Mouse (Mus musculus): ENCODE measurements around the gene Map2k2.
"Not testable (repeated sequence)": the region's sequence is repeated elsewhere in the genome, so short reads cannot be mapped to it uniquely, and the experiment has no call there.

Map2k2 gene

DNA sequence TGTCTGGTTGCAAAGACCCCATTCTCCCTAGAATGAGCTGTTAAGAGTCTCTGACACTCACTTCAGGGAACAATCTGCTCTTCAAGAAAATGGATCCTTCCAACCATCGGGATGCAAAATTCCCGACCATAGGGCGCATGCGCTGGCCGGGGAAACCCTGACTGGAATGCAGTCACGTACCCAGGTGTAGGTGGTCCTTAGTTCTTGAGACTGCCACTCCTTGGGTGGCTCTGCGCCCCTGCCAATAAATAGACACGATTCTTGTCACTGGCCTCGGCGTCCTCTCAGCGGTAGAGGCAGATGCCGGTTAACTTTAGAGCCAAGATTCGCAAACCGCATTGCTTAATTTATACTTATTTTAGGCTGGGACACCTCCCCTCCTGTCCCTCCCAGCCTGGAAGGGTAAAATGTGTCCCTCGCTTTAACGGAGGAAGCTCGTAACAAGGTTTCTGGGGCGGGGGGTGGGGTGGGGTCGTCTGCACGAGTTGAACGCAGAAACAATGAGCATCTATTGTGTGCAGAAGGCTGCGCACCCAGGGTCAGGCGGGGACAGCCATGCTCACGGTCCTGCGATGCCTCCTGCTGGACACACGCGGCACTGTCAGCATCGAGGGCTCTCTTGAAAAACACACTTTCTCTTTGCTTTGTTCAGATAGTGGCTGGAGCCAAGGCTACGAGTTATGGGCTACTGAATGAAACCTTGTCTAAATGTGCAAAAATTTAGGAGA lies 69.1 kb downstream of the Map2k2 start:
- no peak for DNase-seq (ENCODE audit: extremely low read depth, low read depth, low spot score)

DNA sequence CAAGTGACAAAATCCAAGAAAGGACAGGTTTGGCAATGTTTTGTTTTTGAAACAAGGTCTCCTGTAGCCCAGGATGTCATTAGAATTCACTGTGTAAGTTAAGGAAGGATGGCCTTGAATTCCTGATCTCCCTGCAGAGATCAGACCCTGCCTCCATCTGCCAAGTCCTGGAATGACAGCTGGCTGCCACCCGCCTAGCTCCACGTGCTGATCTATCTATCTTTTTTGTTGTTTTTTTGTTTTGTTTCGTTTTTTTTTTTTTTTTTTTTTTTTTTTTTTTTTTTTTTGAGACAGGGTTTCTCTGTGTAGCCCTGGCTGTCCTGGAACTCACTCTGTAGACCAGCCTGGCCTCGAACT lies 69.6 kb downstream of the Map2k2 start:
- DNase-seq (ENCODE audit: extremely low read depth, low read depth, low spot score) = not testable (repeated sequence)

DNA sequence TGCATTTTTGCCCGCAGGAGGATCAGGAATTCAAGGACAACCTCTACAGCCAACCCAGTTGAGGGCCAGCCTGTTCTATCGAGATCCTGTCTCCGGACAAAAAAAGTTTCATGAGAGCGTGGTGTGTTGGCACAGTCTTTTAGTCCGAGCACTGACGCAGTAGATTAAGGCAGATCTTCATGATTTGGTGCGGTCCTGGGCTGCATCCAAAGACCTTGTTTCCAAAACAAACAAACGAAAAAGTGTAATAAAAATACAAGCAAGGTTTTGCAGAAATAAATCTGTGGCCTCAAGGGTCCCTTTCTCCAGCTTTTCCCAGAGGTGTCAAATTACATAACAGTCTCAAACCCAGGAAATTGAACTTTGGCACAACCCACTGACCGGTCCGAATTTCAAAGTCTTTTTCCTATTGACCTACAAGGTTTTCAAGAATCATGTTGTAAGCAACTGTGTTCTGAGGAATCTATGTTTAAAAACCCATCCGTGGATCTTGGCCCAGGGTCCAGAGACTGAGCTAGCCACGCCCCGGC lies 70.3 kb downstream of the Map2k2 start:
- DNase-seq (ENCODE audit: extremely low read depth, low read depth, low spot score) = no peak

DNA sequence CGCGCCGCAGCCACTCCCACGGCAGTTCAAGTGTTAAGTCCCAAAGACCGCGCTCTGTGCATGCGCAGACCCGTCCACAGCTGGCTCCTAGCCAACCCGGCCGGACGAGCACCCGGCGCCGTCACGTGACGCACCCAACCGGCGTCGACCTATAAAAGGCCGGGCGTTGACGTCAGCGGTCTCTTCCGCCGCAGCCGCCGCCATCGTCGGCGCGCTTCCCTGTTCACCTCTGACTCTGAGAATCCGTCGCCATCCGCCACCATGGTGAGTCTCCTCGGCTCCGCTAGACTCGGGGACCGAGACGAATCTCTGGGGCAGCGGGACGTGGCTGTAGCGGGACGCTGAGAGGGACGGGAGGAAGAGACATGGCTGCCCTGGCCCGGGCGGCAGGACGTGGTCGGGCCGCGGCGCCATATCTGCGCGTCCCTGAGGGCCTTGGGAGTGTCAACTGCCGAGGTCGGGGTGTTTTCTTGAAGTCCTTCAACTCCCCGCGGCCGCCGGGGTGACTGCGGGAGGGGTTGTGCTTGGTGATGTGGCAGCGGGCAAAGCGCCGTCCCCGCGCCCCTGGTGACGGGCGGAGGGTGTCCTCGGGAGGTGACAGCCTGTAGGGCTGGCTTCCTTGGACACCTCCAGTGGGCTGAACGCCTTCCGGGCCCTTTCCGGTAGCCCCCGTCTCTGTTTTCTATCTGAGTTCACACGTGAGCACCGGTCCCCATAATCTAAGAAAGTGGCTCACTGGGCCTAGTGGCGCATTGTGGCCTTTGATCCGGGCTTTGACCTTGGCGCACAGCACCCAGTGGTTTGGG lies 71.0 kb downstream of the Map2k2 start, which contains the start of gene Eef2:
Gene Eef2 (plus strand): TSS at position 166 of the 806 bp plus-strand sequence.
- no peak for DNase-seq (ENCODE audit: extremely low read depth, low read depth, low spot score)

DNA sequence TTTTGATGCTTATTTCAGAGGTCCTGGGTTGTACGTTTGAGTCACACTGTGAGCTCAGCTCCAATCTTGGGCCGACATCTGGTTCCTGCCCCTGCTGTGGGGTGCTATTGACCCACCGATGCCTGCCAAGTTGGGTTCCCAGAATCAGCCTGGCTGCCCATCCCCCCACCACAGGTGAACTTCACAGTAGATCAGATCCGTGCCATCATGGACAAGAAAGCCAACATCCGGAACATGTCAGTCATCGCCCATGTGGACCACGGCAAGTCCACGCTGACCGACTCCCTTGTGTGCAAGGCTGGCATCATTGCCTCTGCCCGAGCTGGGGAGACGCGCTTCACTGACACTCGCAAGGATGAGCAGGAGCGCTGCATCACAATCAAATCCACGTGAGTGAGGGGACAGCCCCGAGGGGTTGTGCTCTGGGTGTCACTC lies 71.8 kb downstream of the Map2k2 start:
- no peak for DNase-seq (ENCODE audit: extremely low read depth, low read depth, low spot score)

DNA sequence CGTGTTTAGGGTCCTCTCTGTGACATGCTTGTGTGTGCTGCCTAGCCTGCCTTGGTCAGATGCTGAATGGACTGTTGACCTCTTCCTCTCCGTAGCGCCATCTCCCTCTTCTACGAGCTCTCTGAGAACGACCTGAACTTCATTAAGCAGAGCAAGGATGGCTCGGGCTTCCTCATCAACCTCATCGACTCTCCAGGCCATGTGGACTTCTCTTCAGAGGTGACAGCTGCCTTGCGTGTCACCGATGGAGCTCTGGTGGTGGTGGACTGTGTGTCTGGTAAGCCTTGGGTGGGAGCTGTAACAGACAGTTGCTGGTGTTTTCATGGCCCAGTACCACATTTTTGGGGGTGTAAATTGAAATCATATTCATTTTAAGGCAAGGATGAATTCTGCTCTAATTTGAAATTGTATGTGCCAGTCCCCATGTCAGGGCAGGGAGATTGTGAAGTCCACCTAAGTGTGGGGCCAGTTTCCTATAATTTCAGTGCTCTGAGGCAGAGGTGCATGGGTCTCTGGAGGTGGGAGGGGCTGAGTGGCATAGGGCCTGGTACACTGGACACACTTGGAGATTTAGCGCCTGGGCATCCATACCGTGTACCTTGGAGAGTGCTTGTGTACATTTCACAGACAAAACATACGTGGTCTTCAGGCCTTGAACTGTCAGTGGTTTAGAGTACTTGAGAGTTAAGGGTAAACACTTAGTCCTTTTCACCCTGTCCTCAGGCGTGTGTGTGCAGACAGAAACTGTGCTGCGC lies 72.4 kb downstream of the Map2k2 start:
- DNase-seq (ENCODE audit: extremely low read depth, low read depth, low spot score) = no peak

DNA sequence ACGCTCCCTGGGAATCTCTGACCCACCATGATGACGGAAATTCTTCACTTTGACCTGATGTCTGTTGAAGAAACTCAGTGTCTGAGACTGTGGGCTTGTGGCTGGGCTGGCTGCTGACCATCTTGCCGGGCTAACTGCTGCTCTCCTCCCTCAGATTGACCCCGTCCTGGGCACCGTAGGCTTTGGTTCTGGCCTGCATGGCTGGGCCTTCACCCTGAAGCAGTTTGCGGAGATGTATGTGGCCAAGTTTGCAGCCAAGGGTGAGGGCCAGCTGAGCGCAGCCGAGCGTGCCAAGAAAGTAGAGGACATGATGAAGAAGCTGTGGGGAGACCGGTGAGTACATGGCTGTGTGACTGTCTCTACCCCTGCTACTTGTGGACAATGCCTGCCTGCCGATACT lies 73.2 kb downstream of the Map2k2 start:
- no peak for DNase-seq (ENCODE audit: extremely low read depth, low read depth, low spot score)

DNA sequence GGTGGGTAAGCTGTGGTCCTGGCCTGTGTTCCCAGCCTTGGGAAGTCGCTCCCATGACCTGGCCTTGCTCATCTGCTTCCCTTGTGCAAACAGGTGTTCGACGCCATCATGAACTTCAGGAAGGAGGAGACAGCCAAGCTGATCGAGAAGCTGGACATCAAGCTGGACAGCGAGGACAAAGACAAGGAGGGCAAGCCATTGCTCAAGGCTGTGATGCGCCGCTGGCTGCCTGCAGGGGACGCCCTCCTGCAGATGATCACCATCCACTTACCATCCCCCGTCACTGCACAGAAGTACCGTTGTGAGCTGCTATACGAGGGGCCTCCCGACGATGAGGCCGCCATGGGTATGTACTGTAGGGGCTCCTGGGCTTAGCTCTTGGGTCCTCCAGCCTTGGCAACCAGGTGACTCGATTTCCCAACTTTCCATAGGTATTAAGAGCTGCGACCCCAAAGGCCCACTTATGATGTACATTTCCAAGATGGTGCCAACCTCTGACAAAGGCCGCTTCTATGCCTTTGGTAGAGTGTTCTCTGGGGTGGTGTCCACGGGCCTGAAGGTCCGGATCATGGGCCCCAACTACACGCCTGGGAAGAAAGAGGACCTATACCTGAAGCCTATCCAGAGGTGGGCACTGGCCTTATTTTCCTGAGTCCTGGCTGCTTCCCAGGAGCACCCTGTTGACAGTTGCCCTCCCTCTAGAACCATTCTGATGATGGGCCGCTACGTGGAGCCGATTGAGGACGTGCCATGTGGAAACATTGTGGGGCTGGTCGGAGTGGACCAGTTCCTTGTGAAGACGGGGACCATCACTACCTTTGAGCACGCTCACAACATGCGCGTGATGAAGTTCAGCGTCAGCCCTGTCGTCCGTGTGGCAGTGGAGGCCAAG lies 74.0 kb downstream of the Map2k2 start:
- no peak for DNase-seq (ENCODE audit: extremely low read depth, low read depth, low spot score)

DNA sequence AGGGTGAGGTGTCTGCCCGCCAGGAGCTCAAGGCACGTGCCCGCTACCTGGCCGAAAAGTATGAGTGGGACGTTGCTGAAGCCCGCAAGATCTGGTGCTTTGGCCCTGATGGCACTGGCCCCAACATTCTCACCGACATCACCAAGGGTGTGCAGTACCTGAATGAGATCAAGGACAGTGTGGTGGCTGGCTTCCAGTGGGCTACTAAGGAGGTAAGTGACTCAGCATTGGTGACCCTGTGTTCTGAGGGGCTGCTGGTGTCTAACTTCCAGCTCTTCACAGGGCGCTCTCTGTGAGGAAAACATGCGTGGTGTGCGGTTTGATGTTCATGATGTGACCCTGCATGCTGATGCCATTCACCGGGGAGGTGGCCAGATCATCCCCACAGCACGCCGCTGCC lies 75.2 kb downstream of the Map2k2 start:
- no peak for DNase-seq (ENCODE audit: extremely low read depth, low read depth, low spot score)

DNA sequence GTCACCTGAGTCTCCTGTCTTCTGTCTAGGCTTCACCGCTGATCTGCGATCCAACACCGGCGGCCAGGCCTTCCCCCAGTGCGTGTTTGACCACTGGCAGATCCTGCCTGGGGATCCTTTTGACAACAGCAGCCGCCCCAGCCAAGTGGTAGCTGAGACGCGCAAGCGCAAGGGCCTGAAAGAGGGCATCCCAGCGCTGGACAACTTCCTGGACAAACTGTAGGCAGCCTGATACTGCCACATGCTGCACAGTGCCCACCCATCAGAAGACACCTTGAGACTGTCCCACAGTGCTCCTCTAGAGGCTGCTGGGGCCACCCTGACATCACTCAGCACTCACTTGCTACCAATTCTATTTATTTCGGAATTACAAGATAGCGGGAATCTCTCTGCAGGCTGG lies 76.1 kb downstream of the Map2k2 start:
- not testable (repeated sequence) for DNase-seq (ENCODE audit: extremely low read depth, low read depth, low spot score)

DNA sequence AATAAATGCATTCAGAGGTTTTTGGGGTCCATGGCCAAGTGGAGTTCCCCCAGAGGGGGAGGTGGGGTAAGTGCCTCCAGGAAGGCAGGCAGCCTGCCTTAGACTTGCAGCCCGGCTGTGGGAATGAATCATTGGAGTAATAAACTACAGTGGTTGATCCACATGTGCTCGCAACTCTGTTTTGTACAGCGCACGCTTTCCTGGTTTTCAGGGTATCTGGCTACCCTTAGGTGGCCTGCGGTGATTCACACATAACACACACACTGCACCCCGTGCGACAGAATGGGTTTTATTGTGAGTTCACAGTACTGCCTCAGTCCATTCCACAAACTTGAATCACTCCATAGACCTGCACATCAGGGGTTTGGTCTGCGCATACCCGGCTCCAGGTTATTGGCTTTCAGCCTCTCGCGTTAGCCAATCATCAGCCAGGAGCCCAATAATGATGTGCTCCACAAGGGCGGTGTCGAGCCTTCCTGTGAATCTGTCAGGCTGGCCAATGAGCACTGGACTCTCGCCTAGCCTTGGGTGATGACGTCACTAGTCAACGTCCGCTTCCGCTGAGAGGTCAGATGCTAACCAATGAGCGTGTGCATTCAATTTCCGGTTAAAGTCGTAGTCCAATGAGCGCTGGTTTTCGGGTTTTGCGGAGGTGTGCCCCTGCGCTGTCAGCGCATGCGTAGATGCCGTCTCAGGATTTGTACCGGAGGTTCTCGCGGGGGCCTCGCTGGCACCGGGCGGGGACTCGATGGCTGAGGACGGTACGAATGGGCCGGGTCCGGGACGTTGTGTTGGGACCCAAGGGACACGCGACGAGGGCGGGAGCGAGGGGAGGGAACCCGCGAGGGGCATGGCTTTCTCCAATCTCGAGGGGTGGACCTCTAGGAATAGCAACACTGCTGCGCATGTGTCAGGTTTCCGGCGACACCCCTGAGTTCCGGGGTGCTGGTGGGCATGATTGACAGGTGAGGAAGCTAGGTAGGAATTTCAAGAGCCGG lies 76.9 kb downstream of the Map2k2 start, which contains the start of gene Dapk3:
Gene Dapk3 (plus strand): TSS at position 670 of the 998 bp plus-strand sequence.
- DNase-seq (ENCODE audit: extremely low read depth, low read depth, low spot score) = peak; percentile 96
